Mouse (Mus musculus): ENCODE measurements around the gene Hdhd3.
"Not testable (repeated sequence)": the region's sequence is repeated elsewhere in the genome, so short reads cannot be mapped to it uniquely, and the experiment has no call there.

Hdhd3 gene

DNA sequence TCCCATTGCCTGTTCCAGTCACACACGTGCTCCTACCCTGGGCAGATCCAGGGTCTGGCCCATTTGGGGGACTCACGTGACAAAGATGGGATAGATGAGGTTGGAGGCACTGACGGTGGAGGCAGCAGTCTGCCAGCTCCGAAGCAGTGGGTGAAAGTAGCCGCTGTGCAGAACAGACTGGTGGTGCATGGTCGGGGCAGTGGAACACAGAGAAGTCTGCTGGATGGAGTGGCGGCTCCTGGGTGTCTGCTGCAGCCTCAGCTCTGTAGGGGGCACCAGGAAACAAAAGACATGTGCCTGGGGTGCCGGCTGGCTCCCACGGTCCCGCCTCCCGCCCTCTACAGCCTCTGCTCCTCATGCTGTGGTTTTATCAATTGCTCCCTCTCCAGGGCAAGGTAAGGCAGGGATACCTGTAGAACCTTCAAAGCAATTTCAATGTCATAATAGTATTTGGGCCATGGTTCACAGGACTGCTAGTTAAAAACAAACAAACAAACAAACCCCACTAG lies 10.8 kb upstream of the Hdhd3 start:
- DNase-seq (ENCODE audit: low read depth, low spot score), result peak; percentile 30

DNA sequence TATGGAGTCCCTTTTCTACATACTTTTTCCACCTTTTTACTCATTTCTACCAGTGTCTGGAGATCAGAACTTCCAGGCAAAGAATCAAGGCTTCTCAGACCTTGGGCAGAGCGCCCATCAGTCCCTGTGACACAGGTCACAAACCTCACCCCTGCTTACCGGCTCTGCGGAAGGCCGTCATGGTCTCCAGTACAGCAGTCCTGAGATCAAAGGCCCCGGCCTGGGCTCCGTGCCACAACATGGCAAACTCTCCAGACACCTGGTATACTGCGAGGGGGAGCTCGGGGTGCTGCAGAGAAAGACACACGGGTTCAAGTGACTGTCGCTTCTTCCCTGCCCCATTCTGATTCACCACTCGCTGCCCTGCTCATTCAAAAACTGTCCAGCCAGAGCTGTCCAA lies 6.7 kb upstream of the Hdhd3 start:
- no peak for DNase-seq (ENCODE audit: low read depth, low spot score)

DNA sequence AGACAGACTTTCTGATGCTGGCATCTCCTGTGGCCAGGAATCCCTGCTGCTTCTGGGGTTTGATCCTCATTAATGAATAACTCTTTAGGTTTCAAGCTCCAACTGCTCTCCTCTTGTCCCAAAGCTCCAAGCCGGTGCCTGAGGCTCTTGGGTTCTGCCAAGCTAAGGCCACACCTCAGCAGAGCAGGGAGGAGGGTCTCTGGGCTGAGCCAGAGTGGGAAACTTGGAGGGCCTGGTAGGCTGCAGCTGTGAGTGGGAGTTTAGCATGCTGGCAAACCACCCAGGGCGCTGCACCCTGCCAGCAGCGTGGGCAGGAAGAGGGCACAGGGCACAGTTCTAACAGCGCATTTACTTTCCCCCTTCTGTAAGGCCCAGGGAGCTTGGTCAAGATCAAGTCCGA lies 5.6 kb upstream of the Hdhd3 start:
- DNase-seq (ENCODE audit: low read depth, low spot score), result no peak

DNA sequence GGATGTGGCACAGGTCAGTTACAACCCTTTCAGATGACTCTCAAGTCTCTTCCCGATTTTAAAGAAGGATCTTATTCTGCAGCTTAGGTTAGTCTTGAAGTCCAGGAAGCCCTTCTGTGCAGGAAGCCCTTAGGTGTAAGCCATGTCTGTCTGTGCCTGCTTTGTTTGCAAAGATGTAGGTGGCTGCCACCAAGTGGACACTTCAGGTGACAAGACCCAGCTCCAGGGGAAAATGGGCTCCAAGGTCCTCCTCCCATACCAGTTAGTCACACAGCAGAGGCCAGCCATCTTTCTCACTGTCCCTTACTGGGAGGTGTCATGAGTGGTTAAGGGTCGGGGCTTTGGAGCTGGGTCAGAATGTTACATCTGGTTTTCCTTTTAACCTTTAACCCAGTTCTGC lies 3.5 kb upstream of the Hdhd3 start:
- DNase-seq (ENCODE audit: low read depth, low spot score), result peak; percentile 81

DNA sequence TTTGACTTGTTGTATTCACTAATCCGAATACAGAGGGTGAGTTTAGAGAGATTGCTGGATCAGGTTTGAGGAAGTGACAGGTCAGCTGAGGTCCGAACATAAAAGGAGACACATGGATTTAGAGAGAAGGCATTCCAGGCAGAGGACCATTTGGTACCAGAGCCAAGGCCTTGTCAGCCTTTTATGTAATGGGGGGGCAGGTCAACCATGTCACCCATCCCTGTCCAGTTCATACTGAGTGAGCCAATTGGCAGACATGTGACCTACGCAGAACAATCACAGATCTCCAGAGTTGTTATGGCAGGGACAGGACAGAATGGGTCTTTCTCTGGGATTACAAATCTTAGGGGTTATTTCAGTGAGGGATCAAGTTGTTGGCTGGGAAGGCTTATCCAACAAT lies 2.7 kb upstream of the Hdhd3 start:
- DNase-seq (ENCODE audit: low read depth, low spot score), result no peak

DNA sequence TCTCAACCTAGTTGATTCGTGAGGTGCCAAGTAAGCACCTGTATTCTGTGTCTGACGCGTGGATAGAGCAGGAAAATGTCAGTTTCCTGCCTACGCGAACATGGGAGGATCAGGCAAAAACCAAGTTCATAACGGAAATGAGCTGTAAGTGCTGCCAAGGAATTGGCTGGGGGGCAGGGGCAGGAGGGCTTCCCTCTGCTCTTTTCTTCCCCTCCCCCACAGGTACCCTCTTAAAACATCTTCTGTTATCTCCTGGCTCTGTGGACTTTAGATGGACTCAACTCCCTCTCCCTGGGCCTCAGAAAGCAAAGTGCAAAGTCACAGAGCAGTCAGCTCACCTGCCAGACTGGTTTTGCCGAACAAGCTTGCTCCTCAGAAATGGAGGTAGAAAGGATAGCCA lies 298 bp downstream of the Hdhd3 start:
- no peak for DNase-seq (ENCODE audit: low read depth, low spot score)

DNA sequence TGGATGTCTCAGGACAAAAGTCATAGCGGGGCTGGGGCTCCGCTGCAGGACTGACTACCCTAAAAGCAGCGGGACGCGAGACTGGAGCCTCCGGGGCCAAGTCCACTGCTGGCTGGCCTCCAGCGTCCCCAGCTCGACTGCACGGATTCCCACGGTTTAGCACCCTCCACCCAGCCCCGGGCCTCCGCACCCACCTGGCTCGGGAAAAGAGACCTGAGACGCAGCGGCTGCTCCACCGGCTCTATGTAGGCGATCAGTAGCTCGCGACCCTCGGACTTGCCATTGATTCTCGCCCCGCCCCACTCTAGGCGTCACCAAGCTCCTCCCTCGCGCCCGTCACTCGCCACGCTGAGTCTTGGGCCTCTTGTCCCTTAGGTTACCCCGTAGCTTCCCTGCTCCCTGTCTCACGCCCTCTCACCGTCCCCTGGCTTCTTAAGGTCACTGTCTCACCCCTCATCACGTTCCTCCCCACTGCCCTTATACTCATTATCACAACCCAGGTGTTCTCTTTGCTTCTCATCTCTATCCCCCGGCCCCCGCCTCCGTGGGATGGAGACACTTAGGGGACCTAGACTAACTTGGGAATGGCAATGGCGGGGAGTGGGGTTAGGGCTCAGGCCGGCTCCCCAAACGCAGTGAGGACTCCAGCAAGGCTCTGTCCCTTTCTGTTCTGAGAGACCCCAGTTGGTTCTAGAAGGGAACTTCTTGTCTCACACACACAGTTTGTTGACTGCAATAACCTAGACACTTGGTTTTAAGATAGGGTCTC lies 1.1 kb downstream of the Hdhd3 start:
- peak; percentile 99 for DNase-seq (ENCODE audit: low read depth, low spot score)

DNA sequence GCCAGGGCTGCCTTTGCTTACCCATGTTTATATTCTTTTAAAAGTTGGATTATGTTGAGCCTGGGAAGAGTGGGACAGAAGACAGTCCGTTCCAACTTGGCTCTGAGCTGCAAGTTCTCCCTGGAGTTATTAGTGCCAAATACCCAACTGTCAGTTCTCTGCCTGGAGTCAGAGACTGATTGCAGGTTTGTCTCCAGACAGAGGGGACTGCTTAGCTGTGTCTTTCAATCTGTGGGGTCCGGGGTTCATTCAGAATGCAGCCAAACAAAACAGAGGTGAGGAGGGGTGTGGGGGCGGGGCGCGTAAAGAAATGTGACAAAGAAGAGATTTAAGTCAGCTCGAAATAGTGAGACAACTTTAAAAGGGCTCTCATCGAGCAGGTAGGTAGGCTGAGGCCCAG lies 1.7 kb downstream of the Hdhd3 start:
- DNase-seq (ENCODE audit: low read depth, low spot score), result no peak

DNA sequence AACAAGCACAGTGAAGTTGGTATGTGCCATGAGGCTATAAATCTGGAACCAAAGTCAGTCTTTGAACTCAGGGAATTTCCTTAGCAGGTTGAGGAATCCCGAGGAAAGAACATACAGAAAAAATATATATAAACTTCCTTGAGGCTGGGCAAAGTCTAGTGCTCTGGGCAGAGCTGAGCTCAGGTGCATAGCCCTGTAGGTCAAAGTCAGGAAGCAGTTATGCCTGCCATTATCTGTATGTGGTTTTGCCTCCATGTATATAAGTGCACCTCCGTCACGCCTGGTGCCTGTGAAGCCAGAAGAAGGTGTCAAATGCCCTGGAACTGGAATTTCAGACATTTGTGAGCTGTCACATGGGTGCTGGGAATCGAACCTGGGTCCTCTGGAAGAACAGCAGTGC lies 2.5 kb downstream of the Hdhd3 start:
- peak; percentile 11 for DNase-seq (ENCODE audit: low read depth, low spot score)

DNA sequence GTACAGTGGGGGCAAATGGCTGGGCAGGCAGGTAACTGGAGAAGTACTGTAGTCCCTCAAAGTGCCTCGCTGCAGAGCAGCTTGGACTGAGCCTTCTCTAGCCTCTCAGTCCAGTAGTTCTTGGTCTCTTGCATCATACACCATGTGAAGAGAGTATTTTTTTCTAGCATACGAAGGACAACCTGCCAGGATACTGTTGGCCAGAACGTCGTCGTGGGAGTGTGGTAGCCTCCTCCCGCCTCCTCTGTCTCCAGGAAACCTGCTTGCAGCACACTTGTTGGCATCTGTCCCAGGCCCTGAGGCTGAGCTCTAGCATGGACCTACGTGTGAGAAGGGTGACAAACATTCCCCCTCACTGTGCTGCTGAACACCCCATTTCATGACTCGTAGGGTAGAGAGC lies 6.5 kb downstream of the Hdhd3 start:
- peak; percentile 19 for DNase-seq (ENCODE audit: low read depth, low spot score)

DNA sequence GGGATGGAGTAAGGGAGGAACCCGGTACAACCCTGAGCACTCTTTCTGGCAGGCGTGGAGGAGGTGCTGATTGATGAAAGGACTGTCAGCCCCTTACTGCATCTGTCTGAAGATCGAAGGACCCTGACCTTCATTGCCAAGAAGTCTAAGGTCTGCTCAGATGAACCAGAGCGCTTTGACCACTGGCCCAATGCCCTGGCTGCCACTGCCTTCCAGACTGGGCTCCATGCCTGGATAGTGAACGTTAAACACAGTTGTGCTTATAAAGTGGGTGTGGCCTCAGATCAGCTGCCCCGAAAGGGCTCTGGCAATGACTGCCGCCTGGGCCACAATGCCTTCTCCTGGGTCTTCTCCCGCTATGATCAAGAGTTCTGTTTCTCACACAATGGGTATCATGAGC lies 7.3 kb downstream of the Hdhd3 start:
- peak; percentile 11 for DNase-seq (ENCODE audit: low read depth, low spot score)

DNA sequence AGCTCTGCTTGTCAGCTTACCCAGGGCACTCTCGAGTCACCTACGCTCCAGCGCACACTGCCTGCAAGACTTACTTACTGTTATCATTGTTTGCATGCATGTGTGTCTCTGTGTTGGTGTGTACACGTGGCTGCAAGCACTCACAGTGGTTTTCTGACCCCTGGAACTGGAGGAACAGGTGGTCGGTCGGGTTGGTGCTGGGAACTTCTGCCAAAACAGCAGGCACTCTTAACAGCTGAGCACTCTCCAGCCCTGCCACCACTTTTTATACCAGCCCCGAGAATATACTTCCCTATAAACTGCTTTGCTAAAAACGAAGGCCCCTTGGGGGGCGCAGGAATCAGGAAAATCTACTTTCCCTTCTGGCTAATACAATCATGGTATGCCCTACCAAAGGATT lies 9.0 kb downstream of the Hdhd3 start:
- peak; percentile 9 for DNase-seq (ENCODE audit: low read depth, low spot score)

DNA sequence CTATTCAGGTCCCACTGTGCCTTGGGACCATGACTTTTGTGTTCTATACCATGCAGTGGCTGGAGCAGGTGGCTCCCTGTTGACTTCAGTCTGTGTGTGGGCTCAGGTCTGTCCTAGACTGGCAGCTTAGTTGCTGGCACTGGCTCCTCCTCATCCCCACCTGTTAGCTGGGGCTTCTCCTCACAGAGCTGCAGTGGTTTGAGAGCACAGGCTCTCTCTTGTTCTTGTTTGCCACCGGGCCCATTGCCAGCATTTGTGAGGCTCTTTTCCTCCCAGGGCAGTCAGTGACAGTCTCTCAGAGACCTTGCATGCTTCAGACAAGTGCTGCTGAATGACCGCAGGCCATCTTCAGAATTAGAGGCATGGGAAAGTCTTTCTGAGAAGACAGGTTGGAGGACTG lies 10.6 kb downstream of the Hdhd3 start:
- DNase-seq (ENCODE audit: low read depth, low spot score), result no peak

DNA sequence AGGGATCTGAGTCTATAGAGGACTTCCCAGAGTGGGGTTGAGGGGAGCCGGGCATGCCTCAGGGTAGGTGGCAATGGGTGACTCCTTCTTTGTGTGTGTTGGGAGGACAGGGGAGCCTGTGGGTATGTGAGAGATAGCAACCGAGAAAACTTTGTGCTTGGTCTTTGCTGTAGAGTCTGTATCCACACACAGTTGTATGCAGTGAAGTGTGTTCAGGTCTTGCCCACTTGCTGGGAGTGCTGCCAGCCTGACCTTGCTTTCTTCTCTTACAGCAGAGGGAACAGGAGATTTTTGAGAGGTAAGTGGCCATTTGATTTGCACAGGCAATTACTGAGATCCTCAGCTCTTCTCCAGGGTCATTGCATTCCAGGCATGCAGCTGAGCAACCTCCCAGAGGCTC lies 15.4 kb downstream of the Hdhd3 start:
- DNase-seq (ENCODE audit: low read depth, low spot score), result no peak

DNA sequence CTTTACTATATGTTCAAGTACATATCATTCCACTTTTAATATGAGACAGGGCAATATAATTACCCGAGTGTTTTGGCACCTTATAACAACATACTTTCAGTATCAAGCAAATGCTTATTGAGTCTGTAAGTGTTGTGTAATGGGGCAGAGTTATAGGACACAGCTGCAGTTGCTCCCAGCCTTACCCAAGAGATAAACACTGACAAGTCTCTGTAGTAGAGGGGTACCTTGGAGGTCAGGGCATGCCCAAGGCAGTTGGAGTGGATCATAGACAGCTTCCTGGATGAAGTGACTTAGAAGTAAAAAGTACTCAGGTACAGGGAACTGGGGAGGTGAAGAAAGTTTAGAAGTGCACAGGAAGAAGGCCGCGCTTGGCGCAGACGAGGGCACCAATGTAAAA lies 16.1 kb downstream of the Hdhd3 start:
- DNase-seq (ENCODE audit: low read depth, low spot score), result no peak

DNA sequence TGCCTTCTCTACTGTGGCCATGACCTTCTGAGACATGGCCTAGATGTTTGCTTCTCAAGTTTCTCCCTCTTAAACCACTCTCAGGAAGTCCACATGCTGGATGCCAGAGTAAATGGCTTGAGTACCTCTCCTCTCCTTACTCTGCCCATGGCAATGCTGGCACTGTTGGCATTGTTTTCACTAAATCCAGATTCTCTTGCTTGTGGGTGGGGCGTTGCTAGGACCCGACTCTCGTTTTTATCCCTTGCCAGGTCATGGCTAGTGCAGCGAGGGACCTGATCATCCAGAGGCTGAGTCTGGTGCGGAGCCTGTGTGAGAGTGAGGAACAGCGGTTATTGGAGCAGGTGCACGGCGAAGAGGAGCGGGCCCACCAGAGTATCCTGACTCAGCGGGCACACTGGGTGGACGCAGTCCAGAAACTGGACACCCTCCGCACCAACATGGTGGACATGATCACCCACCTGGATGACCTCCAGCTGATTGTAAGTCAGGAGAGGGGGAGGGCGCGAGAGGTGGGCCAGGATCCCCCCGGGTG lies 17.0 kb downstream of the Hdhd3 start:
- no peak for DNase-seq (ENCODE audit: low read depth, low spot score)

DNA sequence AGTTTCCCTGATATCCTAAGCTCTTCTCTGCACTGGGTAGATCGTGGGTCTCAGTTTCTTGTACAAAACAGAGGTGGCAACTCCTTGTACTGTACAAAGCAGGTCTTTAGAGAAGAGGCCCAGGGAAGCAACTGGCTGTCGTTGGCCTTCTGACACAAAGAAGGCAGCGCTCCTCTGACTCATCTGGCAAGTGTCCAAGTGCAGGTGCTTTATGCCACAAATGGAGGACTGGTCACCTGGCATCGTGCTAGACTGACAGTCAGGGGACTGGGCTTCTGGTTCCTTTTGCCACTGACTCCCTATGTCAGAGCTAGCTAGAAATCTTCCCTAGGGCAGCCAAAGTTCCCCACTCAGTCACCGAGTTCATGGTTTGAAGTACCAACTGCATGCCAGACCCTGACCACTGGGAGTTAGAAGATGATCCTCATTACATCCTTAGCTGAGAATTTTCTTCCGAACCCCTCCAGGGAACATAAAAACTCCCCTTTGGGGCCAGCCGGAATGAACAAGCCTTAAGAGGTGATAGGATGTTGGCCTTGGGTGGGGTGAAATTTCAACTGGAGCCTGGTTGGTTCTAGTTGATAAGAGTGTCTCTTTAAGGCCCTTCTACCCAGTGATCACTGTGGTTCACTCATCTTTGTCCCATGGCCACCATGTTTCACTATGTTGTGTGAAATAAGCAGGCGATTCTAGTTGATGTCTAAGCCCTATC lies 17.7 kb downstream of the Hdhd3 start:
- DNase-seq (ENCODE audit: low read depth, low spot score), result peak; percentile 64

DNA sequence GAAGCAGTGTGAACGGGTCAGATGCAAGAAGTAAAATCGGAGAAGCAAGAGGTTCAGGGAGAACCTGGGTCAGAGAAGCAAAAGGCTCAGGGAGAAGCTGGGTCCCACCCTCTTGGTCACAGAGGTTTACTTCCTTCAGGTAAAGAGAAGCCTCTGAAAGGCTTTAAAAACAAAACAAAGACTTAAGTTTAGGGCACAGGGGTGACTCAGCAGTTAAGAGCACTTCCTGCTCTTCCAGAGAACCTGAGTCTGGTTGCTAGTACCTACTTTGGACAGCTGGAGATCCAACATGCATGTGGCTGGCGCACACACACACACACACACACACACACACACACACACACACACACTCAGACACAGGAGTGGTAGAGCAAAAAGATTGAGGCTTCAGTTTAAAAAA lies 18.3 kb downstream of the Hdhd3 start:
- peak; percentile 57 for DNase-seq (ENCODE audit: low read depth, low spot score)

DNA sequence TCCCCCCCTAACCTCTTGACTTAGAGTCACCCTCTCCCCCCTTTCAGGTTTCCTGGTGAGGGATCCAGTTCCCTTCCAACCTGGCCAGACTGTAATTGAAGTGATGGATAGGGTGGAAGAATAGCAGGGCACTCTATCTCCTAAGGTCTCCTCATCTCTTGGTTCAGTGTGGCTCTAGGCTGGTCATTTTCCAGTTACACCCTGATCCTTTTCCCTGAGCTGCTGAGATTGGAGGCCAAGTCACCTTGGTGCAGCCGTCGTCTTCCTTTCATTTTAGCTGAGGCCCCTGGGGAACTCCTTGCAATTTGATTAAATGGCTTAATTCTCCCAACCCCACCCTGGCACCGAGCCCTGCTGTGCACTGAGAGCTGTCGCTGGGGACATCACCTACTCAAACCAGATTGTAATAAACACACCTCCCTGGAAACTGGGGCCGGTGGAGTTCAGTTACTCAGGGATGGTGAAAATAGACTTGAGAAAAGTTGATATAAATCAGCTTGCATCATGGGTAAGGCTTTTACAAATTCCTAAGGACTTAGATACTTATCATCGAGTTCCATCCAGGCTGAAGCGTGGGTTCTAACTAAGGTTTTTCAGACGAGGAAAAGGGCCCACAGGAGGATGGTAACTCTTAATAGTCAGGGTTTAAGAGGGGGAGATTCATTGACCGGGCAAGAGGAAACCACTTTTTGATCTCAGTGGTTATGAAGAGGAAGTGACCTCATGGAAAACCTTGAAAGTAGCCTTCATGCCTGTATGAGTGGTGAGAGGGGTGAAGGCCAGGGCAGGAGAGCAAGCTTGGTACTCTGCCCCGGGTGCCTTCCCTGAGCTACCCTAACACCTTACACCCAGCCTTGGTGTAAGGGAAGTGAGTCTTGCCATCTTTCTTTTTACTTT lies 22.3 kb downstream of the Hdhd3 start:
- DNase-seq (ENCODE audit: low read depth, low spot score), result peak; percentile 65

DNA sequence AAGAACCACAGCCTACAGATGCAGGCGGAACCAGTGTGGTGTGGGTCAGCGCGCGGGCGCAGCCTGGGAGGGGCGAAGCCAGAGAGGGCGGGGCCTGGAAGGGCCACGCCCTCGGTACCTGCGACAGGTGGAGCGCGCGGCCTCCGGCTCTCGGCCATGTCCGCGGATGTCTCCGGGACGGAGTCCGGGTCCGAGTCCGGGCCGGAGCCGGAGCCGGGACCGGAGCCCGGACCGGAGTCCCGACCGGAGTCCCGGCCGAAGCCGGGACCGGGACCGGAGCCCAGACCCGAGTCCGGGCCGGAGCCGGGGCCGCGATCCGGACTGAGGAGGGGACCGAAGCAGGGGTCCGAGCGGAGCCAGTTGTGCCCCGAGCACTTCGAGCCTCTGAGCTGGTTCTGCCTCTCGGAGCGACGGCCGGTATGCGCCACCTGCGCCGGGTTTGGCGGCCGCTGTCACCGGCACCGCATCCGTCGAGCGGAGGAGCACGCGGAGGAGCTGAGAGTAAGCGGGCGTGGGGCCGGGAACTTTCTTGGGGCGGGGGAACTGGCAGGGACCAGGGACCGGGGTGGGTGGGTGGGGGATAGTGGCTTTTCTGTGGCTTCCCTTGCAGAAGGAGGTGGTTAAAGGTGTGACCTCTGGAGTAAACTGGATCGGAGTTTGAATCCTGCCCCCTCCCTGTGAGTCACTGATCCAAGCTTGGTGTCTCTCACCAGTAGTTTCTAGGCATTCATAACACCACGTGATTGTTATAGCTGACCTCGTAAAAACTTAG lies 23.1 kb downstream of the Hdhd3 start, which contains the start of gene Bspry:
Bspry (plus strand) TSS at position 117 of the 772 bp plus-strand sequence.
- no peak for DNase-seq (ENCODE audit: low read depth, low spot score)

DNA sequence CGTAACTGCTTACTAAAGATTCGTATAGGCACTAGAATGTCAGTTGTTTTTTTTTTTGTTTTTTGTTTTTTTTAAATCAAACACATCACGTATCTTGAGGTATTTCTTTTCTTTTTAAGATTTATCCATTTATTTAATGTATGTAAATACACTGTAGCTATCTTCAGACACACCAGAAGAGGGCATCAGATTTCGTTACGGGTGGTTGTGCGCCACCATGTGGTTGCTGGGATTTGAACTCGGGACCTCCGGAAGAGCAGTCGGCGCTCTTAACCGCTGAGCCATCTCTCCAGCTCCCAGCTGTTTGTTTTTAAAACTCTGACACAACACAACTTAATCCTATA lies 23.7 kb downstream of the Hdhd3 start:
- not testable (repeated sequence) for DNase-seq (ENCODE audit: low read depth, low spot score)

All from A20 (cell line).